Mouse (Mus musculus) naive thymus-derived CD4-positive, alpha-beta T cell, adult 2 months (primary cell): ENCODE measurements at regions not wholly inside any gene's neighbourhood (a gene's known extent, or its start where the extent isn't known, plus 50 kb on each side); places are given as distances from the start of the nearest gene placed in this dataset.
A peak's percentile ranks its signal among the peaks of the same experiment; 100 is the strongest.

Experiments
- DNase-seq: peaks from one replicate; pipeline ENCODE4 v3.0.0-alpha.2; 2011; ENCODE audit warnings: low read depth

DNA sequence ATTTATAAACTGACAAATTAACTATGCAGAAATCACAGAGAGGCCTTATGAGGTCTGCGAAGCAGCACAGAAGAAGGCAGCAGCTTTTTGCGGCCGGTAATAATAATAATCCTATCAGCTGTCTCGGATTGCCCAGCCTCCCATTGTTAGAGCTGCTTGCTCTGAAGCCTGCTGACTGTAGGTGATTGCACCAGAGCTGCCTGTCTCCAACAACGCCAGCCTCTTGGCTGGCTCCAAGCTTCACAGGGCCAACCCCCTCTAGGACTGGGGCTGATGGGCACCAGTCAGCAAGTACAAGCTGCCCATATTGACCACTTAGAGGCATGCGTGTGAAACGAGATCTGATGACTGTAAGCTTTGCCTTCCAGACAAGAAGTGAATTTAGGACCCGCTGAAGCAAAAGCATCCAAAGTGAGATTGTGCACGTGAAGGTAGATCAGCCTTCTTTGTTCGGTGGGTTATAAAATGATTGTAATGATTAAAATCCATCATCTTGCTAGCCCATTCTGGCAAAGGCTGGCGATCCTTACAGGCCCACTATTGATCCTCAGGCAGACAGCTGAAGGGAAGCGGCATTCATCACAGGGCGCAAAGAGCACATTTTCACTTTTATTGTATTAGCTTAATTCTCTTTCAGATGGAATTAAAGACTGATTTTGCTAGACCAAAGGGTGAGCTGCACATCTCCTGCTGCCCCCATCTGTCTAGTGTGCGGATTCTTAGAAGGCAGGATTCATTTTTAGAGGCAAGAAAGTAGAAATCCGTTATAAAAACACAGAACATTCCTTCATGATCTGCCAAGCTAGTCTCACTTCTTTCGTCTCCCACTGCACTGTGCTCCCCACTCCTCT is 503.2 kb upstream of the Smim15 start:
- no peak for DNase-seq

DNA sequence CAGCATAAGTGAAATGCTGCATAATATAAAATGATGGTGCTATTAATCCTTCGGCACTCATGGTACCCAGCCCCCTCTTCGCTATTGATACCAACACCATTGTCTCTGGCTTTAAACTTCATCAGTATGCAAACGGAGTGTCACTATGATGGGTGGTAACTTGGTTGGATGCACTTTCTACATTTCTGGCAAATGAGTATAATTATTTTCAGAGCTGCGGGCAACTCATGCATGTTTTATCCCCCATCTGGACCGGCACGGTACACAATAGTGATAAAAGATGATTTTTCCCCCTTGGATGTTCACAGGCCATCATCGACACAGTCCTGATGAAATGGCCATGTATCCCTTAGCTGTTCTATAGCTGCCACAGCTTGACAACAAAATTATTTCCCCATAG is 503.9 kb upstream of the Smim15 start:
- no peak for DNase-seq

DNA sequence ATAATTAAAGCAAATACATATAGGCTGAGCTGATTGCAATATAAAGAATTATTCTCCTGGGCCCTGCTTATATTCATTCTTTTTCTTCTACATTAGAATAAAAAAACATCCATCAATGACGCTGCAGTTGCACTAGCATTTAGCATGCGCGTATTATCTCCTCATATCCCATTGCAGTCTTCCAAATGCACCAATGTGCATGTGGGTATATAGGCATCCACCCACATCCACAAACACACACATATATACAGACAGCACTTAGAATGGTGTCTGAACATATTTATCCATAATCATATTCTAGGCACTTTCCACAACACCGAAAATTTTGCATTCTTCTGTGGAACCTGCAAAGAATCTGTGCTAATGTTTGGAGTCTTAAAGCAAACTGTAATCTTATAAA is 504.4 kb upstream of the Smim15 start:
- DNase-seq: no peak

DNA sequence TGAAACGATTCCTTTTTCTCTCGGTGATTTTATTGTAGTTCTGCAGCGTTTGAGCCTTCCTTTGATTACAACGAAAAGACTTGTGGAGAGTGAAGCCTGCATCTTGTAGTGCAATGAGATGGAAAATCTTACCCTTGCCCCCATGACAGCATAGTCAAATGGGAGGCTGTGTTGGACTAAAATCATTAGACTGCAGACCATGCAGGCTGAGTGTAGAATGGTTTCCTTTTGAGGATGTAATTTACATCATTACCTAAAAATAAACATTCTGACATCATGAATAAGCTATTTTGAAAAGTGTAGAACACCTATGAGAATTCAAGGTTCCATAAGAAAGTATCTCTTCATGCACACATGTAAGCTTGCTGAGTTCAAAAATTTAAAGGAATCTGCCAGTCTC is 504.9 kb upstream of the Smim15 start:
- no peak for DNase-seq

DNA sequence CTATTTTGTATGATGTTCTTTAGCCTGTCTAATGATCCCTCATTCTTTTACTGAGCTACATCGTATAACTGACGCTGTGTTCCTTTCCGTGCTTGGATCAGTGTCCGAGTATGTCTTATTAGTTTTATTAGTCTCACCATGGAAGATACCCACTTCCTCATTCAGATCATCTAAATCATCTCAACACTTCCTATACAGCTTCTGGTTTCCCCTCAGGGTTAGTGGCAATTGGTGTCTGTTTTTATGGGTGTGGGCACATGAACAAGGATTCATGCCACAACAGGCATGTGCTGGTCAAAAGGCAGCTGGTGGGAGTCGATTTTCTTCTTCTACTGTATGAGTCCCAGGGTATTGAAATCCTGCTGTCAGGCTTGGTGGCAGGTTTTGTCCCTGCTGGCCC is 509.0 kb upstream of the Smim15 start:
- no peak for DNase-seq

DNA sequence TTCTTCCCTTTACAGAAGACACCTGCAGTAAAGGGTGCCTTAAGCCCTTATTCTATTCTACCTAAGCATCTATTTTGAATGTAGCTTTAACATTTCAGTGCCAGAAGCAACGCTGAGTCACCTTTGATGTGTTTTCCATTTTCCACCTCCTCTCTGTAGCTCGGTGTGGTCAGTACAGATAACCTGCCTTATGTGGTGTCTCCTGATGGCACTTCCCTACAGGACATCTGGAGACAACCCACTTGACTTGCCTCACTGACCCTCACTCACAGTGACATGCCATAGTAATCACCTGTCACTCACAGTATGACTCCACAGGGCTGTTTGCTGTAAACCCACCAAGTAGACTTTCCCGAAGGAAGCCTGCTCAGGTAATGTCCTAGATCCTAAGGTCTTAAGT is 510.9 kb upstream of the Smim15 start:
- DNase-seq: no peak

DNA sequence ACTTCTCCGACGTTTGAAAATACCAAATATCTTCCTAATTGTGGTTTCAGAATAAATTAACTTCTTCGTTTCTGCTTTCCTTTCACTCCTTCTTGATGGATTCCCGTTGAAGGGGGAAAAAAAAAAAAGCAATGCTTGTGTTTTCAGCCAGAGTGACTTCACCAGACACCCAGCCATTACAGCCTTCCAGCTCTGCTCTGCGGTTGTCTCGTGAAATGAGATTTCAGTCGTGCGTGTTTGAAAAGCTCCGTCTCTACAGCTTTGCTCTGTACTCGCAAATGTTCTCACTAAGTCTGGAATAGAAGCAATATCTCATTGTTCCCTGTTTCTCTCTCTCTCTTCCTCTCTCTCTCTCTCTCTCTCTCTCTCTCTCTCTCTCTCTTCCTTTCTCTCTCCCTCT is 509.6 kb upstream of the Kif2a start:
- no peak for DNase-seq

DNA sequence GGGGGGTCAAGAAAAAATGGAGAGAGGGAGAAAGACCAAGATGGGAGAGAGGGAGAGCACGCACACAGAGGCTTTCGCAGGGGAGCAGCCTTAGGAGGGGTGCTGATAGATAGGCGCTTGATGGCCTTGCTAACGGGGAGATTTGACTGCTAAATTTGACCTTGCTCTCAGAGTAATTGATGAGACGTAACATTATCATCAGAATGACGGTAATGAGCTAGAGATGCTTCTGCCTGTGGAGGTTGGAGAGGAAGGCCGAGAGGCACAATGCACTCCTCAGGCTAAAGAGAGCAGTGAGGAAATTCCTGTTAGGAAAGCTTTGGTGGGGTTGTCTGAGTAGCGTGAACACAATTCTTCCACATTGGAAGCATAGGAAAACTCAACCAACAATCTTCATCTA is 509.1 kb upstream of the Kif2a start:
- no peak for DNase-seq

DNA sequence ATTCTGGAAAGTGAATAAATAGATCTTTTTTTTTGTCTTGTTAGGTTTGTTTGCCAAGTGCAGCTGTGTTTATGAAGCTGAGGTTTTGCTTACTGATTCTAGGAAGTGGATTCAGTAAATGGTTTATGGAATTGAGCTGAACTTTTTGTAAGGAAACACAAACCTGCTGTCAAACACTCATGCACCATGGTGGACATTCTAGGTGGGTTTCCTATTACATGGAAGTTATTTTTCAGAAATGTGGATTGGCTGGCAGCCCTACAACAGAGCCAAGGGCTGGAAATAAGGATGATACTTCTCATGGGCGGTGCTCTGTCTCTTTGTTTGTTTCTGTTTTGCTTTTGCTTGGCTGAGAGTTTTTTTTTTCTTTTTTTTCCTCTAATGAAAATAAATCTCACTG is 508.5 kb upstream of the Kif2a start:
- no peak for DNase-seq

DNA sequence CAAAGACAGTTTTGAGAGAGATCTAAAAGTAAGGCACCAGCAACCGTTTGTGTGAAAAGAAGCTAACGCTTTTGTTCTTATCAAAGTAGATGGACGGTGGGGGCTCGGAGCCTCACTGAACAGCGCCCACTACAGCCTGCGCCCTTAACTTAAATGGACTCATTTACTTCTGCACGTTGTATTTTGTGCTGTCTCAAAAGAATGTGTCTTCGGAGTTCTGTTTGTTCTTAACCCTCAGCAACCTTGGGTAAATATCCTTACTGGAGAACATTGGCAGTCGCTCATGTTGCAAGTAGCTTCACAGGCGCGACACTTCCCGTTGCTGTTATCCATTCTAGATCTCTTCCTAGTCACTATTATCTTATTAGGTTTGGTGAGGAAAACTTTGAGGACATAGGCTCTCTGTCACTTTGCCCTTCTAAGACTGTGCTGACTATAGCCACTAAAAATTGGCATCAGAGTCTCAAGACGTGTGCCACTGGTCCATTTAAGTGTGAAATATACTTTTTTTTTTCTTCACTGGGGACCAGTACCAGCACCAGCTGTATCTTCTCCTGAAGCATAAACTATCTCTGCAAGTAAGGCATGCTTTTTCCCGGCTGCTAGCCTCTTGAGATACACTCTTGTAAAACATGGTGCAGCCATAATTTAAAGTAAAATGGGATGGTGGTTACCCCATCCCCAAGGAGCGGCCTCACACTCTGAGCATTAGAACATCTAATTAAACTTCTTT is 507.0 kb upstream of the Kif2a start:
- DNase-seq: no peak

DNA sequence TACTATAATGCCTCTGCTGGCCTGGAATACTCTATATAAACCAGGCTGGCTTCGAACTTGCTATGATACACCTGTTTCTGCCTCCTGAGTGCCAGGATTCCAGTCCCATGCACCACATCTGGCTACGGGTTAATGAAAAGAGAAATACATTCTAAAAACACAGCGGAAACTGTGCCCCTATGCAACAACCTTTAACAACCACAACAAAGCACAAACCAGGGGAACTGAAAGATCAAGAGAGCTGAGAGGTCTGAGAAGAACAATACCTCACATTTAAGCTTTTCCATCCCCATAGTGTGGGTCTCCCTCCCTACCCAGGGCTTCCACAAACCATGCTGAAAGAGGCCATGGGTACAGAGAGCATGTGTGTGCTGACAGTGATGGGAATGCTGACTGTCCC is 501.0 kb upstream of the Kif2a start:
- peak; percentile 19 for DNase-seq

DNA sequence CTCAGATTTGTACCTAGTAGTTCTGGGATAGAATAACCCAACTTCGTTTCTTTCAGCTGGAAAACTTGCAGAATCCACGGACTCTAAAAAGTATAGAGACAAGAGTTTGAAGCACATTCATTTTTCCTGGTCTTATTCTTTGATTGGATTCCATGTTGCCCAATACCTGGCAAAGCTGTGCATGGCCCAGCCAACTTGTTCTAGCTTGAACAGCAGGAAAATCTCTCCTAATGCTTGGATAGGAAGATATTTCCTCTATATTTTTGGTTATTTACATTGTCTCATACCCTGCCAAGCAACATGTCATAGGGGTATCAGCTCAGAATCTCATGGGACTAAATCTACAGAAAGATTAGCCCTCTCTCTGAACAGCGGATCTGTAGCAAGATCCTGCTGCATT is 492.3 kb upstream of the Kif2a start:
- no peak for DNase-seq

DNA sequence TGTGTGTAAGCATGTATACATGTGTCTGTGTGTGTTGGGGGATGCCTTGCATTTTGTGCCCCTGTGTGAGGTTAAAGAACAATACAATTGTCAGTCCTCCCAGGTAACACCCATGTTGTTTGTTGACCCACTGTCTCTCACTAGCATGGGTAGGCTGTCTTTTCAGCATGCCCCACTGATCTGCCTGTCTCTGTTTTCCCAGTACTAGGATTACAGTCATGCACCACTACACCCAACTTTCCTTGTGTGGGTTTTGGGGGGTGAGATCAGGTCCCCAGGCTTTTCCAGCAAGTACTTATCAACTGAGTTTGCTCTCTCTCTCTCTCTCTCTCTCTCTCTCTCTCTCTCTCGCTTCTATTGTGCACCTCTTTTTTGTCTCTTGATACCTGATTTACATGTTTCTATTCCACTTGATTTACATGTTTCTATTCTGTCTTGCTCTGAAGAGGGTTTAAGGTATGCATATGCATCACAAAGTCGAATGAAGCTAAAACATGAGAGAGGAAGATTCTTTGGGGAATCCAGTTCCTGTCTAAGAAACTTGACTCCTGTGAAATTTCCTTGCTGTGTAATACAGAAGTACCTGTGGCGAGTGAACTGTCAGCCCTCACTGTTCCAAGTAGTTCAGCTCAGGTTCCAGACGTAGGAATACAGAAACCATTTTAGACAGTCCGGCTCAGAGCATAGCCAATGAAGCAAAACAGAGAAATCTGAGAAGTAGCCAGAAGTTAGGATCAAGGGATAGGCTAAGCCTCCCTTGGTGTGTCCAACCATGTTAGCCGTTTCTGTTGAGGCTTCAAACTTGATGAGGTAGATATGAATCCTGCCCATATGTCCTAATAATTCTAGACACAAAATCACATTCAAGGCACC is 491.6 kb upstream of the Kif2a start:
- DNase-seq: no peak

DNA sequence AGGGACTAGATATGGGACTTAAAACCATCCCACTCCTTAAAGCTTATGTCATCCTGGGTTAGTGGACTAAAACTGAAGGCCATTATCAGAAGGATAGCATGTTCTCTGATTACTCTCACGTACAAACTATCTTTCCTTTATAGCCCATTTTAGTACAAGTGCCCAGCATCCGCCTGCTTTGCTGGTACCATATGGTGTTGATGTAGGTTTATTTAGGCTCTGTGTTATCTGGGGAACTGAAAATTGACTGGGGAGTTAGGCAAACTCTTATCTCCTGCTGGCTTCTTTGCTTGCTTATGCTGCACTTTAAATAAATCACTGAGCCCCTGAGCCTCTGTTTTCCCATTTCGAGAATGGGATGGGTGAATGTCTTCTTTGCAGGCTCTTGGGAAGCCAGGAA is 485.4 kb upstream of the Kif2a start:
- DNase-seq: no peak

DNA sequence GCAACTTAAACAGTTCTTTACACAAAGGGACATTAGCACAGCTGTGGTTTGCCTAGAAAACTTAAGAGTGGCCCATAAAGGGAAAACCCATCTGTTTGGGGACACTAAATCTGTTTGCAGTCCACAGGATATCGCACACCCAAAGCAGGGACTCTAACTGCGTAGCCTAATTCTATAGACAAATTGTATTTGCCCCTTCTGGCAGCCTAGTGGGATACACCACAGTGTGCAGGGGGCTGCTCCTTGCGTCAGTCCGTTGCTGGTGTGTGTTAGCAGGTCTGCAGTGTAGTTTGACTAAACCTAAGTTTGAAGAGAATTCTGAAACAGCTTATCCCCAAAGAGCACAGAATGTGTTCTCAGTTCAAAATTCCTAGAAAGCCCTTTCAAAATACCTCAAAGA is 484.9 kb upstream of the Kif2a start:
- DNase-seq: no peak

DNA sequence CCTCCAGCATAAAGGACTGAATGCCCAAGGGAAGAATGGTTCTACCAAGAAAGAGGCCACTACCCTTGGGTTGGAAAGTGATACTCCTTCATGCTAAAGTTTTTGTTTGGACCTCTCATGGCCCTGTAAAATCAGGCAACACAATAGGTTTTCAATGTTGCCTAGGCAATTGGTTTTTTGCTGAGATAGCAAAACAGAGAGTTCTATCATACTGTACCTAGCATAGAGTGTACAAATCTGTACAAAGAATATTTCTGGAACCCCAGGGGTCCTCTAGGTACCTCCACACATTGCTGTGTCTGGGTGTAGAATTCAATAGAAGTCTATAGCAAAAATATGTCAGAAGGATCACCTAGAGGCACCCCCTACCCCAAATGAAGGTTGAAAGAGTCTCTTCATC is 483.4 kb upstream of the Kif2a start:
- no peak for DNase-seq

DNA sequence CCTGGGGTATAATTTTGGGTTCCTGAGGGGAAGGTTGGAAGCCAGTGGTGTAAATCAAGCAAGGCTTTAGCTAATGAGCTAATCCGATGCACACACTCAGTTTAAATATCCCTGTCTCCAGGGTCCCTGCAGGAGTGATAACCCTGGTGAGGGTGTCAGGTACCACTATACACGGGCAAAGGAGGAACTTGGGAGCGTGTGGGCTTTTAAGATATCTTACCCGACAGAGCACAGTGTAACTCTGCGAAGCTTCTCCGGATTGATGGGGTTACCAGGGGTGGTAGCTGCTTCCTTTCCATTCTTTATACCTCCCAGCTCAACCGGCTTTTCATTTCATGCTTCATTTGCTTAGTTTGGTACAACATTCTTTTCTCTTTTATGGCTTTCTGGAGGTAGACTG is 480.3 kb upstream of the Kif2a start:
- DNase-seq: no peak

DNA sequence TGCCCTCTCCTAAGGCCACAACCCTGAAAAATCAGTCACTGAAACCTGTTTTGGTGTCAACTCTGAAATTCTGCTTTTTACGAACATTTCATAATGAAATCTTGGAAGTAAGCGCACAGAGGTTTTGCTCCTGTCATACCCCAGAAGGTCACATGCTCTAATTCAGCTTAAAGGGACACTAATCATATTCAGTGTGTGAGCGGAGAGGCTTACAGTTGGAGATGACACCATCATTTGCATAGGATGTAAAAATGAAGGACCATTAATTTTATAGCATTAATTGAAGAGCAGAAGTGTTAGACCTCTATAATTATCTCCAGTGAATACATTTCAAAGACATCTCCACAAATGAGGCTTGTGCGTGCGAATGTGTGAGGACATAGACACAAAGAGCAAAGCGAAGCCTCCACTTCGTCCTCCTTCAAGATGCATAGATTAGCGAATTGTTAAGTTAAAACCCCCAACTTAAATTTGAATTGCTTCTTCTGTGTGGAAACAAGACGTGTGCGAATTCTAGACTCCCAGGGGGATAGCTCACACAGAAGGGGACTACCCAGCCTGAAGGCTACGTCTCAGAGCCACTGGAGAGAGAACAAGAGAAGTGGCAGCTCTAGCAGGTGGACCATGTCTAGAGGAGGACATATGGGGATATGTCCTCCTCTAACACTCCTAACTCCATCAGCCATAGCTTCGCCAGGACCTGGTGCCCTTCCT is 479.0 kb upstream of the Kif2a start:
- DNase-seq: no peak

DNA sequence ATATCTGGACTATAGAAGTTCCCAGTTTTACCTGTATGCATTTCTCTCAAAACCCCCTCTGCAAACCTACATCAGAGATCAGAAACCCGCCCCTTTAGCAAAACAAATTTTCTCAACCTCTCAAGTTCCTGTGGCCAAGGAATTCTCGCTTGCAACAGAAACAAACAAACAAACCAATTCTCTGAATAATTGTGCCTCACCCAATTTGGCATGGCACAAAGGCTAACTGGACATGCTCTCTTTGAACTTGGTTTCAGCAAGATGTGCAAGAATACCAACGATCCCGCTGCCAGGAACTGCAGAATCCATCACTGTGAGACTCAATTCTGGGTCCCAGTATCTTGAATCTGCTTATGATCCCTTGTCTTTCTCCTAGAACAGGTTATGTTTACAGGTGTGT is 477.4 kb upstream of the Kif2a start:
- no peak for DNase-seq

DNA sequence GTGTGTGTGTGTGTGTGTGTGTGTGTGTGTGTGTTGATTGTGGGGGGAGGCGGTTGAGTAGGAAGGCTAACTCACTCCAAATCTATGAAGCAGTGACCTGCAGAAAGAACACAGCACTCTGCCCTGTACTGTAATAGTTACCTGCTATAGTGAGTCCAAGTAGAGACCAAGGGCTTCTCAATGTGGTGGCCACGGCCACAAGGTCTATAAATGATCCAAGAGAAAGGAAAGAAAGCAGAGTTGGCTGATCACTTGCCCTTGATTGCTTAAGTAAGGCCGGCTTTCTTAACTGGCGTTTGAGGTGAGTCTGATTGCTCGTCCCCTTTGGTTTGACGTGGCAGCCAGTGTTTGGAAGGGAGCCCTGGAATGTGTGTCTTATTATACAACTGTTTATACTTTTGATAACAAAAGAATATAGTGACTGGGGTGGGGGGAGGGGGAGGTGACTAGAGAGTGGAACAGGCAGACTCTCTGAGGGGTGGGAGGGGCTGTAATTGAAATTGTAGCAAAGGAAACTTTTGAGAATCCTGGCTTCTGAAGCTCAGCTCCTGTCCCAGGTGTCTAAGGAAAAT is 473.3 kb upstream of the Kif2a start:
- no peak for DNase-seq

DNA sequence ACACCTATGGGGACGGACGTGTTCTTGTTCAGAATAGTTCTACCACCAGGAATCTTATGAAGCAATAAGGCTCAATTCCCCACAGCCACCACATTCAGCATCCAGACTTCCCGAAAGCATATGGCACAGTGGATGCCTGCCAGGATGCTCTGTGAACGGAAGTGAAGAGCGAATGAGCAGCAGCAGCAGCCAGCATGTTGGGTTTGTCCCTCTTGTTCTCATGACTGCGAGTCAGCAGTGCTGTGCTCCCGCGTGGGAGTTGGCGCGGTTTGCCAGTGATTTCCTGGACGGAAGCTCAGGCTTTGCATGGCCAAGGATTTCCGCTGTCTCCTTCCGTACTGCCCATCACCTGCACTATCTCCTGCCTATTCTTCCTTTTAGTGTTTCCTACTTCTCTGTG is 471.8 kb upstream of the Kif2a start:
- DNase-seq: no peak

DNA sequence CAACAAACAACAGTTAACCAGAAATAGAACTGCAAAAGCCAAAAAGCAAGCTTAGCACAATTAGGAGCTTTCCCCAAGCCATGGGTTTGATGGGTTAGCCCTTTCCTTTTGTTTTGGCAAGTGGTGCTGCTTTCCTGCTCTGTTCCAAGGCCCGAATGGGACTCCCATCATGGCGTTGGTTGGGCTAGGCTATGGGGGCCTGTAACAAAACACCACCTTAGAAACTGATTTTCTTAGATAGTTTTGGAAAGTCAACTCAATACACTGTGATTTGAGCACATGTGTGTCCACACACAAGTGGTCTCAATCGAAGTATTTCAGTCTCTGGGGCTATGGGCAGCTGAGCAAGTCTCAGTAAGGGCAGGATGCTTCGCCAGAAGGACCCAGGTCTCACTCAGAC is 470.5 kb upstream of the Kif2a start:
- DNase-seq: no peak
